9 mouse cellular contexts compared by ENCODE assay signal in the genomic region with DNA sequence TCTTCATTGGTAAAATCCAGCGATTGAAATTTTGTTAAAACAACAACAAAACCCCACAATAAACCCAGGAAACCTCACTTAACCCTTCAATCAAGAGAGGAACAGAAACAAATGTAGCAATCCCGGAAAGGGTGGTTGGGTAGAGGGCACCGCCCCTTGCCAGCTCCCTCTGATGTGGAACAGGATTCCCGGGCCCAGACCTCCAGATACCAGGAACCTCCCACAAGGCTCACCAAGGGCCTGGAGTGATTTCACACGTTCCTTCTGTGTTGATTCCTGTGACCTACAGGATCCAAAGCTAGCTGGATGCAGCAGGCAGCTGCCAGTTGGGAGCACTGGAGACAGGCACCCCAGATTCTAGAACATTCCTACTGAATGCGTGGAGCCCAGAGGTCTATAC. TPM values are rescaled to one million over a fixed set of nuclear protein-coding genes. Genes with fewer than 3 reads are reported as not detected.
DNase-seq lines count a peak whose midpoint lies in the region; ATAC-seq and TF ChIP-seq lines count a peak whose summit lies in the region.
"Had no signal": no experiment of that assay in that cellular context is flagged by ENCODE, and none has a peak within 500 bp of the region (broad histone marks: within the 10 kb centered on the region; RNA-seq: fewer than 3 reads in every experiment).

No protein-coding gene starts in this region.

- no peak overlapping the region for H3K4me3 ChIP-seq in liver, adult 2 months (ENCODE audit: insufficient read depth, low read depth, low read length)
- peak overlapping the region; percentile 100 for H3K4me3 ChIP-seq in forebrain, embryonic 10.5 days
- H3K4me3 ChIP-seq in liver, embryonic 11.5 days (ENCODE audit: low read depth, low read length): peak overlapping the region; percentile 98
- peak overlapping the region; percentile 99 for H3K4me3 ChIP-seq in stomach, embryonic 16.5 days (replicated peaks; ENCODE audit: low read length)

- ATAC-seq in liver, embryonic 11.5 days (replicated peaks; ENCODE audit: low FRiP score): no peak
- ATAC-seq in stomach, embryonic 16.5 days (ENCODE audit: insufficient read depth, low FRiP score): no peak

- TF ChIP-seq CTCF in liver, adult 2 months (IDR thresholded peaks at IDR 0.05; ENCODE audit: low read depth, low read length): no peak

- H3K27me3 ChIP-seq in liver, adult 2 months (ENCODE audit: control insufficient read depth, insufficient read depth, low read length): no peaks in the 10 kb centered on the region
- no peaks in the 10 kb centered on the region for H3K27me3 ChIP-seq in forebrain, embryonic 10.5 days (ENCODE audit: poor library complexity, severe bottlenecking)
- no peaks in the 10 kb centered on the region for H3K27me3 ChIP-seq in liver, embryonic 11.5 days (replicated peaks; ENCODE audit: control insufficient read depth, insufficient read depth, low read length)
- H3K27me3 ChIP-seq in stomach, embryonic 16.5 days (ENCODE audit: control insufficient read depth, insufficient read depth, low read length): no peaks in the 10 kb centered on the region

- H3K4me1 ChIP-seq in liver, adult 2 months (ENCODE audit: control insufficient read depth, insufficient read depth, low read length): peaks cover 10% of the 10 kb centered on the region
- H3K4me1 ChIP-seq in forebrain, embryonic 10.5 days: peaks cover 48% of the 10 kb centered on the region
- peaks cover 12% of the 10 kb centered on the region for H3K4me1 ChIP-seq in liver, embryonic 11.5 days (replicated peaks; ENCODE audit: control insufficient read depth, insufficient read depth, low read length)
- H3K4me1 ChIP-seq in stomach, embryonic 16.5 days (ENCODE audit: control insufficient read depth, insufficient read depth, low read length): peaks cover 20% of the 10 kb centered on the region

- peak overlapping the region; percentile 17; the same call in 1 of the 2 replicates for H3K9ac ChIP-seq in liver, adult 2 months (ENCODE audit: low read depth, low read length)
- H3K9ac ChIP-seq in liver, embryonic 11.5 days (ENCODE audit: low read depth, low read length): peak overlapping the region; percentile 91
- H3K9ac ChIP-seq in stomach, embryonic 16.5 days (ENCODE audit: low read length): peak overlapping the region; percentile 92

- peaks cover 28% of the 10 kb centered on the region for H3K79me2 ChIP-seq in liver, adult 2 months (ENCODE audit: control insufficient read depth, insufficient read depth, low read length)

- intact Hi-C loops in gastrocnemius, postnatal 14 days (cut with DNase I; ENCODE audit: low total_unique reads): no loop called here

- H3K4me2 ChIP-seq in liver, embryonic 11.5 days: peak overlapping the region; percentile 99
- peak overlapping the region; percentile 89; the same call in 1 of the 2 replicates for H3K4me2 ChIP-seq in stomach, embryonic 16.5 days (ENCODE audit: low read depth, low read length)

- peaks cover 25% of the 10 kb centered on the region for H3K36me3 ChIP-seq in liver, adult 2 months (ENCODE audit: control insufficient read depth, insufficient read depth, low read length)
- H3K36me3 ChIP-seq in forebrain, embryonic 10.5 days (replicated peaks): peaks cover 54% of the 10 kb centered on the region
- H3K36me3 ChIP-seq in liver, embryonic 11.5 days (ENCODE audit: control insufficient read depth, insufficient read depth, low read length): peaks cover 35% of the 10 kb centered on the region
- H3K36me3 ChIP-seq in stomach, embryonic 16.5 days (ENCODE audit: control insufficient read depth, insufficient read depth, low read length): peaks cover 13% of the 10 kb centered on the region

- DNase-seq in liver, adult 2 months (ENCODE audit: extremely low read depth, low read depth, low spot score): peak; percentile 19
- DNase-seq in liver: no peak
- DNase-seq in forebrain, embryonic 10.5 days (ENCODE audit: extremely low spot score, low spot score): no peak
- DNase-seq in liver, embryonic 11.5 days (ENCODE audit: low spot score): no peak
- DNase-seq in B cell, adult 2 months: no peak
- no peak for DNase-seq in yolk sac, embryonic 10.5 days (ENCODE audit: low spot score)
- no peak for DNase-seq in gastrocnemius, postnatal 14 days
- DNase-seq: adrenal gland, postnatal 10 days had no signal

- no peaks in the 10 kb centered on the region for H3K9me3 ChIP-seq in forebrain, embryonic 10.5 days
- no peaks in the 10 kb centered on the region for H3K9me3 ChIP-seq in liver, embryonic 11.5 days (ENCODE audit: control insufficient read depth, low read length)
- no peaks in the 10 kb centered on the region for H3K9me3 ChIP-seq in stomach, embryonic 16.5 days (replicated peaks; ENCODE audit: control insufficient read depth, low read length)

- no peak for TF ChIP-seq POLR2A in liver, adult 2 months (IDR thresholded peaks at IDR 0.05; ENCODE audit: extremely low read depth, insufficient read depth, low read length)

- H3K27ac ChIP-seq in liver, adult 2 months (replicated peaks; ENCODE audit: insufficient read depth, low read depth, low read length): peak overlapping the region; percentile 10; the same call in 1 of the 2 replicates
- H3K27ac ChIP-seq in forebrain, embryonic 10.5 days: no peak overlapping the region
- no peak overlapping the region for H3K27ac ChIP-seq in liver, embryonic 11.5 days (ENCODE audit: low read depth, low read length)
- H3K27ac ChIP-seq in stomach, embryonic 16.5 days (ENCODE audit: low read length): no peak overlapping the region

- 33% methylated on average over 6 of the region's 6 CpGs for WGBS in liver, adult 2 months
- 75% methylated on average over 6 of the region's 6 CpGs for WGBS in forebrain, embryonic 10.5 days
- 46% methylated on average over 6 of the region's 6 CpGs for WGBS in liver, embryonic 11.5 days
- 38% methylated on average over 6 of the region's 6 CpGs for WGBS in stomach, embryonic 16.5 days

RNA-seq across cellular contexts. Expression of gene Psma7, which starts 1.8 kb away (rescaled TPM):
- 191 and 199 TPM in 2 replicates for total RNA-seq in liver, adult 2 months (2014; rRNA removed)
- polyA plus RNA-seq in liver, adult 2 months (2012; rRNA removed): 155 and 160 TPM in 2 replicates
- 856 and 905 TPM in 2 replicates for polyA plus RNA-seq in forebrain, embryonic 10.5 days (2016; fragmentation: Nextera tagmentation; extraction: Ambion mirVana)
- 710 and 721 TPM in 2 replicates for polyA plus RNA-seq in liver, embryonic 11.5 days (2014; fragmentation: Nextera tagmentation; extraction: Ambion mirVana)
- polyA plus RNA-seq in stomach, embryonic 16.5 days (2015; fragmentation: Nextera tagmentation; extraction: Ambion mirVana): 471 and 493 TPM in 2 replicates
- 100 to 1,000 TPM; 130 to 143 TPM for total RNA-seq in gastrocnemius, postnatal 14 days (2021)

RNA-seq across cellular contexts. Expression of gene Ss18l1, which starts 1.9 kb away (rescaled TPM):
- total RNA-seq in liver, adult 2 months (2014; rRNA removed): 2.0 and 2.3 TPM in 2 replicates
- 3.8 and 4.6 TPM in 2 replicates for polyA plus RNA-seq in liver, adult 2 months (2012; rRNA removed)
- 7.0 TPM in 2 replicates for polyA plus RNA-seq in forebrain, embryonic 10.5 days (2016; fragmentation: Nextera tagmentation; extraction: Ambion mirVana)
- polyA plus RNA-seq in liver, embryonic 11.5 days (2014; fragmentation: Nextera tagmentation; extraction: Ambion mirVana): 2.6 and 2.7 TPM in 2 replicates
- polyA plus RNA-seq in stomach, embryonic 16.5 days (2015; fragmentation: Nextera tagmentation; extraction: Ambion mirVana): 4.2 and 4.3 TPM in 2 replicates
- 1 to 10 TPM; 1.8 to 2.2 TPM for total RNA-seq in gastrocnemius, postnatal 14 days (2021)

RNA-seq across cellular contexts. Expression of gene Lsm14b, which starts 15.6 kb away (rescaled TPM):
- total RNA-seq in liver, adult 2 months (2014; rRNA removed): 15.0 and 19.3 TPM in 2 replicates
- 14.5 and 15.4 TPM in 2 replicates for polyA plus RNA-seq in liver, adult 2 months (2012; rRNA removed)
- 8.5 and 8.9 TPM in 2 replicates for polyA plus RNA-seq in forebrain, embryonic 10.5 days (2016; fragmentation: Nextera tagmentation; extraction: Ambion mirVana)
- polyA plus RNA-seq in liver, embryonic 11.5 days (2014; fragmentation: Nextera tagmentation; extraction: Ambion mirVana): 2.7 and 3.0 TPM in 2 replicates
- polyA plus RNA-seq in stomach, embryonic 16.5 days (2015; fragmentation: Nextera tagmentation; extraction: Ambion mirVana): 2.0 and 2.2 TPM in 2 replicates
- total RNA-seq in gastrocnemius, postnatal 14 days (2021): 10 to 100 TPM; 43.7 to 45.0 TPM

RNA-seq across cellular contexts. Expression of gene Mtg2, which starts 30.0 kb away (rescaled TPM):
- 19.6 and 22.4 TPM in 2 replicates for total RNA-seq in liver, adult 2 months (2014; rRNA removed)
- polyA plus RNA-seq in liver, adult 2 months (2012; rRNA removed): 15.6 and 17.8 TPM in 2 replicates
- polyA plus RNA-seq in forebrain, embryonic 10.5 days (2016; fragmentation: Nextera tagmentation; extraction: Ambion mirVana): 34.0 and 35.2 TPM in 2 replicates
- polyA plus RNA-seq in liver, embryonic 11.5 days (2014; fragmentation: Nextera tagmentation; extraction: Ambion mirVana): 23.1 and 28.2 TPM in 2 replicates
- 27.0 and 27.9 TPM in 2 replicates for polyA plus RNA-seq in stomach, embryonic 16.5 days (2015; fragmentation: Nextera tagmentation; extraction: Ambion mirVana)
- 10 to 100 TPM in 1 of 2 experiments, 1 to 10 TPM in 1; 9.5 to 10.9 TPM for total RNA-seq in gastrocnemius, postnatal 14 days (2021)

Comparison
In these comparisons a context has a peak if more than half of its experiments do, and no peak if none do; other contexts are left out.
1. H3K9ac ChIP-seq: peak in every context shown above with its lines; median percentile 92 in stomach, embryonic 16.5 days; 91 in liver, embryonic 11.5 days; 17 in liver, adult 2 months.